Mouse (Mus musculus) embryonic facial prominence, embryonic 11.5 days (tissue): Measurements from ENCODE around the gene Rxfp2. TPM values are rescaled to one million over a fixed set of nuclear protein-coding genes. Genes with fewer than 3 reads are reported as not detected.

Source experiments
- ATAC-seq: fragments of 200-750 bp; cut with Nextera tagmentation; replicated peaks from 2 replicates; pipeline ENCODE4 v1.8.0; 2017; ENCODE audit warnings: low read depth; ENCODE audit not compliant: insufficient number of reproducible peaks, low FRiP score, low TSS enrichment
- DNase-seq: peaks from one replicate; pipeline ENCODE4 v3.0.0-alpha.2; 2015; ENCODE audit warnings: low spot score
- H3K27ac ChIP-seq: fragments of 300-500 bp; sonication (generic); replicated peaks from 2 replicates; pipeline ENCODE4 v1.5.1; 2014; ENCODE audit warnings: mild to moderate bottlenecking, low read depth, low read length, control low read depth
- H3K27me3 ChIP-seq: fragments of 300-500 bp; sonication (generic); 2 replicates; pipeline ENCODE4 v1.6.1; 2014; ENCODE audit warnings: mild to moderate bottlenecking, low read length, moderate library complexity, mixed read lengths; ENCODE audit not compliant: control insufficient read depth, insufficient read depth
- H3K36me3 ChIP-seq: fragments of 300-500 bp; sonication (generic); replicated peaks from 2 replicates; pipeline ENCODE4 v1.6.1; 2014; ENCODE audit warnings: low read depth, mild to moderate bottlenecking, low read length, moderate library complexity, mixed read lengths; ENCODE audit not compliant: control insufficient read depth, insufficient read depth
- H3K4me1 ChIP-seq: fragments of 300-500 bp; sonication (generic); 2 replicates; pipeline ENCODE4 v1.6.1; 2014; ENCODE audit warnings: low read length, mixed read lengths; ENCODE audit not compliant: control insufficient read depth, insufficient read depth
- H3K4me2 ChIP-seq: fragments of 300-500 bp; sonication (generic); 2 replicates; pipeline ENCODE4 v1.6.1; 2014; ENCODE audit warnings: low read depth, mild to moderate bottlenecking, control low read depth, low read length, moderate library complexity
- H3K4me3 ChIP-seq: fragments of 300-500 bp; sonication (generic); 2 replicates; pipeline ENCODE4 v1.5.1; 2014; ENCODE audit warnings: low read depth, low read length, control low read depth
- H3K9ac ChIP-seq: fragments of 300-500 bp; sonication (generic); replicated peaks from 2 replicates; pipeline ENCODE4 v1.6.1; 2014; ENCODE audit warnings: mild to moderate bottlenecking, control low read depth, low read length
- H3K9me3 ChIP-seq: fragments of 300-500 bp; sonication (generic); replicated peaks from 2 replicates; pipeline ENCODE4 v1.6.1; 2016; ENCODE audit warnings: mild to moderate bottlenecking, low read length, inconsistent platforms, mixed read lengths; ENCODE audit not compliant: control insufficient read depth
- WGBS: fragments of 180-500 bp; shearing (Covaris S2); extraction: QIAGEN DNeasy Blood & Tissue Kit; methylation state at CpG from one replicate; pipeline ENCODE4 v1.1.7; 2014; 5-methylcytosine and 5-hydroxymethylcytosine counted together
- polyA plus RNA-seq: library from polyadenylated mRNA; unstranded; fragments of >200 nt; fragmentation: Nextera tagmentation; extraction: Ambion mirVana; gene quantifications from 2 replicates; pipeline ENCODE4 v1.2.1, GENCODE M21; 2014

Gene Rxfp2
- polyA plus RNA-seq, 1 experiment from 2014 or later, result 0.41 TPM

DNA sequence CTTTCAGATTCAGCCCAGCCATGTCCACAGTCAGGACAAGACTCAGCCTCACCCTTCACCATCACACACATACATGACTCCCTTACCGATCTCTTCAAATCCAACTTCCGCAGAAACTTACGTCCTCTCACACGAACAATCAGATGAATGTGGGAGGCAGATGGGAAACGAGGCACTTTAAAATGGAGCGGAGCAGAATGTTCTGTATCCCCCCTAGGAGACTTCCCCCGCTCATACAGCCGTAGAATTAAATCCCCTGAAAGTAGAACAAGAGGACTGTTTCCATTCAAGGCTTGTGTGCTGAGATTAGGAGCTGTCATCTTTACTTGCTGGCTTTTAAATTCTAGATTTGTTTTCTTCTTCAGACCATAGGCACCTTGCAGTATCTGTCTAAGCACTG is 110.0 kb downstream of the Rxfp2 start:
- WGBS, result 91% methylated on average over 8 of the region's 8 CpGs
- no peaks in the 10 kb centered on the region for H3K9me3 ChIP-seq
- H3K27ac ChIP-seq, result no peak overlapping the region
- H3K4me1 ChIP-seq, result no peaks in the 10 kb centered on the region
- H3K36me3 ChIP-seq, result no peaks in the 10 kb centered on the region
- no peak overlapping the region for H3K9ac ChIP-seq
- DNase-seq (no peak), ATAC-seq (no peak)
- no peak overlapping the region for H3K4me2 ChIP-seq
- no peak overlapping the region for H3K4me3 ChIP-seq
- no peaks in the 10 kb centered on the region for H3K27me3 ChIP-seq

GRCm38 (mm10) chr5:150130144-150130543 is 111.7 kb downstream of the Rxfp2 start:
- ATAC-seq, result no peak
- DNase-seq, result no peak
- H3K9ac ChIP-seq, result no peak overlapping the region
- no peaks in the 10 kb centered on the region for H3K4me1 ChIP-seq
- H3K9me3 ChIP-seq, result no peaks in the 10 kb centered on the region
- 91% methylated on average over 7 of the region's 7 CpGs for WGBS
- no peak overlapping the region for H3K27ac ChIP-seq
- no peaks in the 10 kb centered on the region for H3K36me3 ChIP-seq
- H3K4me3 ChIP-seq, result no peak overlapping the region
- no peaks in the 10 kb centered on the region for H3K27me3 ChIP-seq
- no peak overlapping the region for H3K4me2 ChIP-seq

DNA sequence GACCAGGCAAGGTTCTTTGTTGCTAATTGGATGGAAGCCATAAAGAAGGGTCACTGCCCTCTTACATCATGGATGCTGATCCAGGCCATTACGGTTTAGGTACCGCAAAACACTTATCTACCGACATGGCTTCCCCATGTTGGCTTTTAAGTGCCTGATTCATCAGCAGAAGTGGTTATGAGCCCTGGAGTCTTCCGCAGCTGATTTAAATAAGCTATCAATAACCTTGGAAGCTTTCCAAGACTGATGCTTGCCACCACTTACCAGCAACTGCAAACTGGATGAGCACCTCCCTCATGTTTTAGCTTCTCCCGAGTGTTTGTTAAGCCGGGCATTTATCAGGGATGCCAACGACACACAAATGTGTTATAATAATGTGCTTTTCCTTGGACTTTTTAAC is 112.7 kb downstream of the Rxfp2 start:
- Histone ChIP-seq H3K27me3 (no peaks in the 10 kb centered on the region), H3K4me1 (no peaks in the 10 kb centered on the region), H3K9ac (no peak overlapping the region), H3K36me3 (no peaks in the 10 kb centered on the region), H3K27ac (no peak overlapping the region), H3K4me3 (no peak overlapping the region), H3K4me2 (no peak overlapping the region), H3K9me3 (no peaks in the 10 kb centered on the region)
- 91% methylated on average over 7 of the region's 7 CpGs for WGBS
- DNase-seq (no peak), ATAC-seq (no peak)

Other genes starting within 250 kb of the Rxfp2 start
- gene Fry, start 100.0 kb downstream of the Rxfp2 start, polyA plus RNA-seq, result 6.5 and 8.2 TPM in 2 replicates